Mouse (Mus musculus) neural tube, embryonic 13.5 days (tissue): ENCODE data around the gene BC048507. TPM values are rescaled to one million over a fixed set of nuclear protein-coding genes. Genes with fewer than 3 reads are reported as not detected.
"Not testable (repeated sequence)": the region's sequence is repeated elsewhere in the genome, so short reads cannot be mapped to it uniquely, and the experiment has no call there.

ENCODE experiments used
- ATAC-seq: fragments of 200-750 bp; cut with Nextera tagmentation; 2 replicates; pipeline ENCODE4 v1.8.0; 2017; ENCODE audit warnings: low read depth, mild to moderate bottlenecking, moderate TSS enrichment, moderate library complexity
- H3K27ac ChIP-seq: fragments of 300-500 bp; sonication (generic); replicated peaks from 2 replicates; pipeline ENCODE4 v1.5.1; 2015; ENCODE audit warnings: moderate library complexity, mild to moderate bottlenecking, inconsistent platforms
- H3K27me3 ChIP-seq: fragments of 300-500 bp; sonication (generic); 2 replicates; pipeline ENCODE4 v1.6.1; 2015; ENCODE audit warnings: mild to moderate bottlenecking, inconsistent platforms
- H3K36me3 ChIP-seq: fragments of 300-500 bp; sonication (generic); 2 replicates; pipeline ENCODE4 v1.6.1; 2015; ENCODE audit warnings: mild to moderate bottlenecking, inconsistent platforms
- H3K4me1 ChIP-seq: fragments of 300-500 bp; sonication (generic); replicated peaks from 2 replicates; pipeline ENCODE4 v1.6.1; 2015; ENCODE audit warnings: inconsistent platforms
- H3K4me2 ChIP-seq: fragments of 300-500 bp; sonication (generic); 2 replicates; pipeline ENCODE4 v1.6.1; 2015; ENCODE audit warnings: inconsistent platforms, mild to moderate bottlenecking, moderate library complexity
- H3K4me3 ChIP-seq: fragments of 300-500 bp; sonication (generic); 2 replicates; pipeline ENCODE4 v1.5.1; 2015; ENCODE audit warnings: mild to moderate bottlenecking, inconsistent platforms
- H3K9ac ChIP-seq: fragments of 300-500 bp; sonication (generic); 2 replicates; pipeline ENCODE4 v1.6.1; 2015; ENCODE audit warnings: moderate library complexity, mild to moderate bottlenecking, inconsistent platforms
- H3K9me3 ChIP-seq: fragments of 300-500 bp; sonication (generic); 2 replicates; pipeline ENCODE4 v1.6.1; 2016; ENCODE audit warnings: inconsistent platforms
- WGBS: fragments of 180-500 bp; shearing (Covaris S2); methylation state at CpG from one replicate; pipeline ENCODE4 v1.1.7; 2015; 5-methylcytosine and 5-hydroxymethylcytosine counted together
- polyA plus RNA-seq: library from polyadenylated mRNA; unstranded; fragments of >200 nt; fragmentation: Nextera tagmentation; extraction: Ambion mirVana; gene quantifications from 2 replicates; pipeline ENCODE4 v1.2.1, GENCODE M21; 2015

Gene BC048507
- polyA plus RNA-seq, 1 experiment from 2014 or later = not detected

DNA sequence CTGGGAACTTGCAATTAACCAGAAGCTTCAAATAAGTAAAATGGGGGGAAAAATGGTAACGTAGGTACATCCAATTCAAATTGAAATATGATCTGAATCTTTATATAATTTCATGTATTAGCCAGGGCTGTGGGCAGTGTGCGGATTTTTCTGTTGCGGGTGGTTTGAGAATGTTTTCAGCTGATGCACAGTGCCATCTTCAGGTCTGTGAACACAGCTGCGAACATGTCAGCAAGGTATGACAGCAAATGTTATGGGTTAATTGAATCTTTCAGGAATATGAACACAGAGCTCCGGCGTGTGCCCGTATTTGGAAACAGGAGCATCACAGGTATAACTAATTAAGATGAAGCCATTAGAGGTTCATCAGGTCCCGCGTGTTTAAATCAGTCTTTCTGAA, 618 bp upstream of the BC048507 start:
- Histone ChIP-seq H3K9me3 (no peaks in the 10 kb centered on the region), H3K27ac (no peak overlapping the region), H3K4me2 (no peak overlapping the region), H3K4me3 (no peak overlapping the region), H3K4me1 (no peaks in the 10 kb centered on the region), H3K36me3 (no peaks in the 10 kb centered on the region), H3K9ac (no peak overlapping the region), H3K27me3 (no peaks in the 10 kb centered on the region)
- 88% methylated on average over 9 of the region's 9 CpGs for WGBS
- no peak for ATAC-seq

GRCm38 (mm10) chr13:67864764-67865350, 1.7 kb downstream of the BC048507 start:
- Histone ChIP-seq H3K27ac (no peak overlapping the region), H3K4me2 (no peak overlapping the region), H3K4me1 (no peaks in the 10 kb centered on the region), H3K9ac (no peak overlapping the region), H3K27me3 (no peaks in the 10 kb centered on the region), H3K36me3 (no peaks in the 10 kb centered on the region), H3K4me3 (no peak overlapping the region), H3K9me3 (no peaks in the 10 kb centered on the region)
- no peak for ATAC-seq
- 70% methylated on average over 5 of the region's 5 CpGs for WGBS

DNA sequence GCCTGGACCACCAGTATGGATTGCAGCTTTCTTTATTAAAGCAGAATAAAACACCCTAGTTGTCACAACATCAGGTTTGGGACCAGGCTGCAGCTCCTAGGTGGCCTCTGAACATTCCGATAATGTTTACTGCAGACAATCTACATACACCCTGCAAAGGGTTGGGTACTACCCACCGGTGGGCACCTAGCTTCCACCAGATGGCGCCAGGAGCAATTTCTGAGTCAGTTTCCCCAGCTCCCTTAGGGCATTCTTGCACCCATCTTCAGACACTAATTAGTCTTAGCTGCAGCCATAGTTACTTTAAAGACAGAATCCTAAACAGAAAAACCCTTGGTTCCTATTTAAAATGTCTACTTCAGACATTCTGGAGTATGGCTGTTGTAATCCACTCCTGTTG, 4.8 kb downstream of the BC048507 start:
- Histone ChIP-seq H3K9ac (no peak overlapping the region), H3K4me2 (no peak overlapping the region), H3K9me3 (no peaks in the 10 kb centered on the region), H3K27ac (no peak overlapping the region), H3K4me3 (no peak overlapping the region), H3K27me3 (no peaks in the 10 kb centered on the region), H3K4me1 (no peaks in the 10 kb centered on the region), H3K36me3 (no peaks in the 10 kb centered on the region)
- 29% methylated on average over 3 of the region's 3 CpGs for WGBS
- no peak for ATAC-seq

- 0 out of 2 replicates have a peak, but pooled peaks have one; percentile 15 for ATAC-seq
- H3K9me3 ChIP-seq, H3K27me3 ChIP-seq, H3K4me1 ChIP-seq, H3K9ac ChIP-seq, H3K4me3 ChIP-seq, H3K36me3 ChIP-seq, H3K27ac ChIP-seq: not testable (repeated sequence)
- 37% methylated on average over 8 of the region's 12 CpGs for WGBS
- peak overlapping the region; percentile 34; the same call in 1 of the 2 replicates for H3K4me2 ChIP-seq
Observed at GRCm38 (mm10) chr13:67876049-67876698, 13.0 kb downstream of the BC048507 start.

- H3K27ac ChIP-seq = no peak overlapping the region
- no peaks in the 10 kb centered on the region for H3K4me1 ChIP-seq
- no peaks in the 10 kb centered on the region for H3K9me3 ChIP-seq
- H3K27me3 ChIP-seq = no peaks in the 10 kb centered on the region
- no peak overlapping the region for H3K4me2 ChIP-seq
- no peak overlapping the region for H3K4me3 ChIP-seq
- no peak overlapping the region for H3K9ac ChIP-seq
- WGBS = 66% methylated on average over 6 of the region's 7 CpGs
- H3K36me3 ChIP-seq = no peaks in the 10 kb centered on the region
- no peak for ATAC-seq
Observed at GRCm38 (mm10) chr13:67876699-67877254, 13.7 kb downstream of the BC048507 start.

DNA sequence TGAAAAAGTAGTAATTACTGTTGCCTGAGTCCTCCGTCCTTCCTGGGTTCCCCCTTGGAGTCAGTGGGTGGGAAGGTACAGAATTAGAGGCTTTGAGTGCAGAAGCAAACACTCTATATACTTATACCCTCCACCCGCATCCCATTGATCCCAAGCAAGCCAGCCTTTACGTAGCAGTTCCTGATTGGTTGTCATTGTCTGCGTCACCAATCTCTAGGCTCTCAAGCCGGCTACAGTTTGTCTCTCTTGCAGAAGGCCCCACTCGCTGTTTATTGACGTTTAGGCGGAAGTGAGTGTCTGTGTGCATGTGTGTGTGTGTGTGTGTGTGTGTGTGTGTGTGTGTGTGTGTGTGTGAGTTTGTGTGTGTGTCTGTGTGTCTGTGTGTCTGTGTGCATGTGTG, 20.8 kb downstream of the BC048507 start:
- H3K9ac ChIP-seq = no peak overlapping the region
- H3K27ac ChIP-seq = no peak overlapping the region
- no peaks in the 10 kb centered on the region for H3K4me1 ChIP-seq
- ATAC-seq = no peak
- H3K9me3 ChIP-seq = no peaks in the 10 kb centered on the region
- H3K27me3 ChIP-seq = no peaks in the 10 kb centered on the region
- H3K4me3 ChIP-seq = no peak overlapping the region
- no peak overlapping the region for H3K4me2 ChIP-seq
- no peaks in the 10 kb centered on the region for H3K36me3 ChIP-seq
- WGBS = 92% methylated on average over 8 of the region's 8 CpGs

- H3K4me2 ChIP-seq = no peak overlapping the region
- H3K9ac ChIP-seq = no peak overlapping the region
- no peaks in the 10 kb centered on the region for H3K36me3 ChIP-seq
- no peak overlapping the region for H3K4me3 ChIP-seq
- no peaks in the 10 kb centered on the region for H3K27me3 ChIP-seq
- no peak overlapping the region for H3K27ac ChIP-seq
- no peak for ATAC-seq
- H3K9me3 ChIP-seq = peaks cover 54% of the 10 kb centered on the region
- no peaks in the 10 kb centered on the region for H3K4me1 ChIP-seq
- 25% methylated on average over 5 of the region's 5 CpGs for WGBS
Observed at GRCm38 (mm10) chr13:67909759-67910158, 46.6 kb downstream of the BC048507 start.

Other genes starting within 250 kb of the BC048507 start
- not detected in 2 replicates for gene Gm49345, start 225.6 kb upstream of the BC048507 start, polyA plus RNA-seq
- gene Zfp729a, start 225.5 kb upstream of the BC048507 start, polyA plus RNA-seq = 2.6 and 2.7 TPM in 2 replicates
- 13.0 and 15.4 TPM in 2 replicates for gene Zfp738, start 176.3 kb upstream of the BC048507 start, polyA plus RNA-seq
- gene Zfp65, start 134.2 kb upstream of the BC048507 start, polyA plus RNA-seq = 8.5 and 9.5 TPM in 2 replicates
- gene Zfp85, start 108.1 kb upstream of the BC048507 start, polyA plus RNA-seq = 7.2 and 8.0 TPM in 2 replicates
- 2.4 and 2.8 TPM in 2 replicates for gene Zfp493, start 83.6 kb upstream of the BC048507 start, polyA plus RNA-seq
- gene Zfp273, start 49.6 kb upstream of the BC048507 start, polyA plus RNA-seq = 12.8 TPM in 2 replicates
- gene Gm10037, start 32.2 kb upstream of the BC048507 start, polyA plus RNA-seq = 6.5 and 8.7 TPM in 2 replicates